18 mouse cellular contexts compared by ENCODE assay signal in the genomic region with DNA sequence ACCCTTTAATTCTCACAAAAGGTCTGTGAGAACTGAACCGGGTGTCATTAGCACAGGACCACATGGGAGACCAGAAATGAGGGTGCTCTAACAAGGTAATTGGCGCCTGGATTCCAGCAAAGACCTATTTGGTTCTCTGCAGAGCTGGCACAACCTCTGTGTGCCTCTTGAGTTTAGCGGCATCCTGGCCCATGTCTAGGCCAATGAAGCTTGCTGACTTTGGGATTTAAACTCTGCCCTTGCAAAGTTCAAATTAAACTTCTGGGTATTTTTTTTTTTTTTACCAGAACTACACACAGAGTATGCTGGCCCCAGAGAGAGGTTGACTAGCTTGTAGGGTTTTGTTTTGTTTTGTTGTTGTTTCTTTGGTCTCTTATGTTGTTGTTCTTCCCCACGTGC.
DNase-seq lines count a peak whose midpoint lies in the region; ATAC-seq and TF ChIP-seq lines count a peak whose summit lies in the region.
"Had no signal": no experiment of that assay in that cellular context is flagged by ENCODE, and none has a peak within 500 bp of the region (broad histone marks: within the 10 kb centered on the region; RNA-seq: fewer than 3 reads in every experiment).

No protein-coding gene starts in this region.

- no peaks in the 10 kb centered on the region for H3K9me3 ChIP-seq in heart, postnatal 0 days (replicated peaks; ENCODE audit: control insufficient read depth, low read length)
- no peaks in the 10 kb centered on the region for H3K9me3 ChIP-seq in embryonic facial prominence, embryonic 13.5 days
- H3K9me3 ChIP-seq: limb, embryonic 12.5 days; neural tube, embryonic 12.5 days; stomach, embryonic 15.5 days had no signal

- peaks cover 20% of the 10 kb centered on the region for H3K4me1 ChIP-seq in heart, postnatal 0 days (ENCODE audit: control insufficient read depth, insufficient read depth)
- peaks cover 60% of the 10 kb centered on the region for H3K4me1 ChIP-seq in embryonic facial prominence, embryonic 13.5 days

- H3K36me3 ChIP-seq in heart, postnatal 0 days (replicated peaks; ENCODE audit: control insufficient read depth, insufficient read depth, low read length): no peaks in the 10 kb centered on the region
- H3K36me3 ChIP-seq in embryonic facial prominence, embryonic 13.5 days: no peaks in the 10 kb centered on the region
- H3K36me3 ChIP-seq: G1E; limb, embryonic 12.5 days; neural tube, embryonic 12.5 days; stomach, embryonic 15.5 days had no signal

- intact Hi-C loops in heart, postnatal 36 days (cut with DNase I): no loop called here

- no peaks in the 10 kb centered on the region for H3K27me3 ChIP-seq in heart, postnatal 0 days (ENCODE audit: control insufficient read depth, insufficient read depth, low read length)
- H3K27me3 ChIP-seq in embryonic facial prominence, embryonic 13.5 days: peaks cover 11% of the 10 kb centered on the region
- H3K27me3 ChIP-seq: stomach, embryonic 15.5 days had no signal

- H3K9ac ChIP-seq in heart, postnatal 0 days (replicated peaks; ENCODE audit: low read depth, low read length): no peak overlapping the region
- no peak overlapping the region for H3K9ac ChIP-seq in embryonic facial prominence, embryonic 13.5 days
- H3K9ac ChIP-seq: limb, embryonic 12.5 days; neural tube, embryonic 12.5 days; stomach, embryonic 15.5 days had no signal

- WGBS in heart, postnatal 0 days: 53% methylated on average over 4 of the region's 4 CpGs
- 64% methylated on average over 4 of the region's 4 CpGs for WGBS in embryonic facial prominence, embryonic 13.5 days

- ATAC-seq in heart, postnatal 0 days (ENCODE audit: insufficient read depth, low read depth): no peak
- ATAC-seq in embryonic facial prominence, embryonic 13.5 days (ENCODE audit: insufficient number of reproducible peaks, insufficient read depth, low FRiP score, low TSS enrichment, low read depth): no peak

- H3K27ac ChIP-seq in heart, postnatal 0 days (ENCODE audit: low read depth): peak overlapping the region; percentile 86
- H3K27ac ChIP-seq in layer of hippocampus, adult 2 months: peak overlapping the region; percentile 73
- H3K27ac ChIP-seq in embryonic facial prominence, embryonic 13.5 days: 0 out of 2 replicates have a peak overlapping the region, but pooled peaks have one; percentile 39
- H3K27ac ChIP-seq: neural tube, embryonic 12.5 days; stomach, embryonic 15.5 days had no signal

- TF ChIP-seq EP300 in heart, postnatal 0 days (IDR thresholded peaks at IDR 0.05; ENCODE audit: low read depth): no peak

- no peak overlapping the region for H3K4me3 ChIP-seq in heart, postnatal 0 days (ENCODE audit: low read depth, low read length)
- no peak overlapping the region for H3K4me3 ChIP-seq in layer of hippocampus, adult 2 months
- H3K4me3 ChIP-seq in embryonic facial prominence, embryonic 13.5 days: no peak overlapping the region
- H3K4me3 ChIP-seq: left cerebral cortex, adult 2 months; limb, embryonic 12.5 days; neural tube, embryonic 12.5 days; stomach, embryonic 15.5 days had no signal

- DNase-seq in heart, postnatal 0 days (ENCODE audit: low spot score): no peak
- DNase-seq in heart, postnatal 36 days: no peak
- DNase-seq in layer of hippocampus, adult 2 months (ENCODE audit: low spot score in 2 of 2): no peak
- no peak for DNase-seq in layer of hippocampus, adult 9-11 months
- peak; percentile 47 to 56 for DNase-seq in kidney, postnatal 36 days
- DNase-seq in thymus, postnatal 10 days (ENCODE audit: low spot score in 2 of 2): no peak
- DNase-seq: adrenal gland, postnatal 36 days; cerebellum, adult 8-10 months; gastrocnemius, postnatal 10 days; lung, adult 18-20 months; right cerebral cortex, postnatal 14 days; thymus, postnatal 14 days had no signal

- peak overlapping the region; percentile 64 for H3K4me2 ChIP-seq in heart, postnatal 0 days (ENCODE audit: low read depth, low read length)
- H3K4me2 ChIP-seq in embryonic facial prominence, embryonic 13.5 days: peak overlapping the region; percentile 30; the same call in 1 of the 2 replicates
- H3K4me2 ChIP-seq: limb, embryonic 12.5 days; neural tube, embryonic 12.5 days; stomach, embryonic 15.5 days had no signal

- TF ChIP-seq CTCF in heart, postnatal 0 days (IDR thresholded peaks at IDR 0.05; ENCODE audit: low read depth): no peak
- no peak for TF ChIP-seq CTCF in layer of hippocampus, adult 2 months (conservative IDR thresholded peaks at IDR 0.05)

Comparison
In these comparisons a context has a peak if more than half of its experiments do, and no peak if none do; other contexts are left out.
1. DNase-seq: peak in kidney, postnatal 36 days (2 of 2); none in heart, postnatal 0 days (single experiment), heart, postnatal 36 days (0 of 2), layer of hippocampus, adult 2 months (0 of 2), layer of hippocampus, adult 9-11 months (single experiment) and thymus, postnatal 10 days (0 of 2).
2. Peak in every context shown above with its lines, with median percentiles within 50 percentile points of each other: H3K27ac ChIP-seq.